Mouse (Mus musculus): ENCODE measurements around the gene Sergef. TPM values are rescaled to one million over a fixed set of nuclear protein-coding genes. Genes with fewer than 3 reads are reported as not detected.
A peak's percentile ranks its signal among the peaks of the same experiment; 100 is the strongest.
"Not testable (repeated sequence)": the region's sequence is repeated elsewhere in the genome, so short reads cannot be mapped to it uniquely, and the experiment has no call there.

Sergef gene
- 41.1 and 44.1 TPM in 2 replicates for polyA plus RNA-seq (2014; fragmentation: Nextera tagmentation; extraction: Ambion mirVana)

GRCm38 (mm10) chr7:46639692-46640031 is at the start of gene Sergef:
TSS of gene Sergef (minus strand) at chr7:46639807.
- peak within 1 kb of the TSS; percentile 62 for H3K4me3 ChIP-seq (replicated peaks; ENCODE audit: low read length)
- DNase-seq (ENCODE audit: low spot score), result peak; percentile 85
- peak within 1 kb of the TSS; percentile 82 for H3K4me2 ChIP-seq (replicated peaks)
- no peaks in the 10 kb centered on the region for H3K9me3 ChIP-seq (ENCODE audit: control insufficient read depth, low read length)
- peak within 1 kb of the TSS; percentile 80 for H3K9ac ChIP-seq
- peak; percentile 96 for ATAC-seq (ENCODE audit: low FRiP score)
- H3K36me3 ChIP-seq (replicated peaks; ENCODE audit: control insufficient read depth, insufficient read depth), result no peaks in the 10 kb centered on the region; the same call in 1 of the 2 replicates
- under 1% methylated on average over 30 of the region's 30 CpGs for WGBS
- peak within 1 kb of the TSS; percentile 82 for H3K27ac ChIP-seq
- H3K4me1 ChIP-seq (replicated peaks; ENCODE audit: control insufficient read depth, insufficient read depth, low read length), result peaks cover 22% of the 10 kb centered on the region
- H3K27me3 ChIP-seq (ENCODE audit: control insufficient read depth, insufficient read depth, low read length), result no peaks in the 10 kb centered on the region

GRCm38 (mm10) chr7:46686827-46687226 is 47.2 kb upstream of the Sergef start:
- Histone ChIP-seq H3K4me1 (replicated peaks; ENCODE audit: control insufficient read depth, insufficient read depth, low read length) (no peaks in the 10 kb centered on the region), H3K4me2 (replicated peaks) (no peak overlapping the region), H3K9me3 (ENCODE audit: control insufficient read depth, low read length) (0 out of 2 replicates have a peak, but pooled peaks cover 2% of the 10 kb centered on the region), H3K36me3 (replicated peaks; ENCODE audit: control insufficient read depth, insufficient read depth) (peaks cover 40% of the 10 kb centered on the region), H3K27me3 (ENCODE audit: control insufficient read depth, insufficient read depth, low read length) (no peaks in the 10 kb centered on the region), H3K9ac (no peak overlapping the region), H3K27ac (no peak overlapping the region), H3K4me3 (replicated peaks; ENCODE audit: low read length) (no peak overlapping the region)
- WGBS, result 90% methylated on average over 5 of the region's 5 CpGs
- no peak for DNase-seq (ENCODE audit: low spot score)
- ATAC-seq (ENCODE audit: low FRiP score), result no peak

- H3K9ac ChIP-seq, result no peak overlapping the region
These were observed 41.1 kb upstream of the Sergef start for GRCm38 (mm10) chr7:46680732-46681131.

GRCm38 (mm10) chr7:46679044-46679443 is 39.4 kb upstream of the Sergef start:
- not testable (repeated sequence) for ATAC-seq (ENCODE audit: low FRiP score); H3K27me3 ChIP-seq (ENCODE audit: control insufficient read depth, insufficient read depth, low read length); H3K27ac ChIP-seq; H3K9me3 ChIP-seq (ENCODE audit: control insufficient read depth, low read length); H3K4me3 ChIP-seq (replicated peaks; ENCODE audit: low read length); H3K4me1 ChIP-seq (replicated peaks; ENCODE audit: control insufficient read depth, insufficient read depth, low read length); H3K4me2 ChIP-seq (replicated peaks); DNase-seq (ENCODE audit: low spot score); H3K36me3 ChIP-seq (replicated peaks; ENCODE audit: control insufficient read depth, insufficient read depth); H3K9ac ChIP-seq
- 83% methylated on average over 7 of the region's 7 CpGs for WGBS

More at GRCm38 (mm10) chr7:46680732-46681131, 41.1 kb upstream of the Sergef start:
- Histone ChIP-seq H3K27ac (no peak overlapping the region), H3K4me2 (replicated peaks) (no peak overlapping the region), H3K4me1 (replicated peaks; ENCODE audit: control insufficient read depth, insufficient read depth, low read length) (no peaks in the 10 kb centered on the region), H3K9me3 (ENCODE audit: control insufficient read depth, low read length) (0 out of 2 replicates have a peak, but pooled peaks cover 2% of the 10 kb centered on the region), H3K27me3 (ENCODE audit: control insufficient read depth, insufficient read depth, low read length) (no peaks in the 10 kb centered on the region), H3K4me3 (replicated peaks; ENCODE audit: low read length) (no peak overlapping the region), H3K36me3 (replicated peaks; ENCODE audit: control insufficient read depth, insufficient read depth) (no peaks in the 10 kb centered on the region)
- ATAC-seq (ENCODE audit: low FRiP score) (no peak), DNase-seq (ENCODE audit: low spot score) (no peak)

- H3K27me3 ChIP-seq (ENCODE audit: control insufficient read depth, insufficient read depth, low read length), result no peaks in the 10 kb centered on the region
- H3K9me3 ChIP-seq (ENCODE audit: control insufficient read depth, low read length), result 0 out of 2 replicates have a peak, but pooled peaks cover 2% of the 10 kb centered on the region
- H3K27ac ChIP-seq, result no peak overlapping the region
- no peaks in the 10 kb centered on the region for H3K4me1 ChIP-seq (replicated peaks; ENCODE audit: control insufficient read depth, insufficient read depth, low read length)
- WGBS, result 94% methylated on average over 3 of the region's 3 CpGs
- H3K9ac ChIP-seq, result no peak overlapping the region
- no peaks in the 10 kb centered on the region for H3K36me3 ChIP-seq (replicated peaks; ENCODE audit: control insufficient read depth, insufficient read depth)
- H3K4me2 ChIP-seq (replicated peaks), result no peak overlapping the region
- DNase-seq (ENCODE audit: low spot score) (no peak), ATAC-seq (ENCODE audit: low FRiP score) (no peak)
- H3K4me3 ChIP-seq (replicated peaks; ENCODE audit: low read length), result no peak overlapping the region
These were observed 38.8 kb upstream of the Sergef start for GRCm38 (mm10) chr7:46678417-46678816.

GRCm38 (mm10) chr7:46676808-46677360 is 37.3 kb upstream of the Sergef start:
- no peak for DNase-seq (ENCODE audit: low spot score)

GRCm38 (mm10) chr7:46675886-46676285 is 36.3 kb upstream of the Sergef start:
- no peaks in the 10 kb centered on the region for H3K4me1 ChIP-seq (replicated peaks; ENCODE audit: control insufficient read depth, insufficient read depth, low read length)
- 87% methylated on average over 8 of the region's 8 CpGs for WGBS
- DNase-seq (ENCODE audit: low spot score) (no peak), ATAC-seq (ENCODE audit: low FRiP score) (no peak)
- no peaks in the 10 kb centered on the region for H3K27me3 ChIP-seq (ENCODE audit: control insufficient read depth, insufficient read depth, low read length)
- H3K4me2 ChIP-seq (replicated peaks), result no peak overlapping the region
- H3K4me3 ChIP-seq (replicated peaks; ENCODE audit: low read length), result no peak overlapping the region
- no peak overlapping the region for H3K9ac ChIP-seq
- no peak overlapping the region for H3K27ac ChIP-seq
- no peaks in the 10 kb centered on the region for H3K9me3 ChIP-seq (ENCODE audit: control insufficient read depth, low read length)
- H3K36me3 ChIP-seq (replicated peaks; ENCODE audit: control insufficient read depth, insufficient read depth), result no peaks in the 10 kb centered on the region

More at GRCm38 (mm10) chr7:46676808-46677360, 37.3 kb upstream of the Sergef start:
- ATAC-seq (ENCODE audit: low FRiP score), result no peak
- WGBS, result 63% methylated on average over 5 of the region's 5 CpGs
- no peaks in the 10 kb centered on the region for H3K27me3 ChIP-seq (ENCODE audit: control insufficient read depth, insufficient read depth, low read length)
- H3K4me3 ChIP-seq (replicated peaks; ENCODE audit: low read length), result no peak overlapping the region
- no peaks in the 10 kb centered on the region for H3K4me1 ChIP-seq (replicated peaks; ENCODE audit: control insufficient read depth, insufficient read depth, low read length)
- no peak overlapping the region for H3K4me2 ChIP-seq (replicated peaks)
- H3K36me3 ChIP-seq (replicated peaks; ENCODE audit: control insufficient read depth, insufficient read depth), result no peaks in the 10 kb centered on the region
- no peaks in the 10 kb centered on the region for H3K9me3 ChIP-seq (ENCODE audit: control insufficient read depth, low read length)
- no peak overlapping the region for H3K27ac ChIP-seq
- H3K9ac ChIP-seq, result no peak overlapping the region

- H3K9ac ChIP-seq, result no peak overlapping the region
- no peak overlapping the region for H3K4me2 ChIP-seq (replicated peaks)
- no peaks in the 10 kb centered on the region for H3K4me1 ChIP-seq (replicated peaks; ENCODE audit: control insufficient read depth, insufficient read depth, low read length)
- no peak for DNase-seq (ENCODE audit: low spot score)
- H3K9me3 ChIP-seq (ENCODE audit: control insufficient read depth, low read length), result no peaks in the 10 kb centered on the region
- no peaks in the 10 kb centered on the region for H3K36me3 ChIP-seq (replicated peaks; ENCODE audit: control insufficient read depth, insufficient read depth)
- H3K27ac ChIP-seq, result no peak overlapping the region
- no peak for ATAC-seq (ENCODE audit: low FRiP score)
- no peak overlapping the region for H3K4me3 ChIP-seq (replicated peaks; ENCODE audit: low read length)
- 90% methylated on average over 7 of the region's 7 CpGs for WGBS
- no peaks in the 10 kb centered on the region for H3K27me3 ChIP-seq (ENCODE audit: control insufficient read depth, insufficient read depth, low read length)
These were observed 35.5 kb upstream of the Sergef start for GRCm38 (mm10) chr7:46675061-46675460.

GRCm38 (mm10) chr7:46672160-46672672 is 32.6 kb upstream of the Sergef start, which contains the start of gene Tph1:
TSS of gene Tph1 (minus strand) at chr7:46672537.
- no peaks in the 10 kb centered on the region for H3K27me3 ChIP-seq (ENCODE audit: control insufficient read depth, insufficient read depth, low read length)
- no peak within 1 kb of the TSS for H3K9ac ChIP-seq
- no peak within 1 kb of the TSS for H3K4me2 ChIP-seq (replicated peaks)
- DNase-seq (ENCODE audit: low spot score) (no peak), ATAC-seq (ENCODE audit: low FRiP score) (no peak)
- peaks cover 3% of the 10 kb centered on the region; the same call in 1 of the 2 replicates for H3K4me1 ChIP-seq (replicated peaks; ENCODE audit: control insufficient read depth, insufficient read depth, low read length)
- H3K9me3 ChIP-seq (ENCODE audit: control insufficient read depth, low read length), result no peaks in the 10 kb centered on the region
- no peak within 1 kb of the TSS for H3K4me3 ChIP-seq (replicated peaks; ENCODE audit: low read length)
- no peaks in the 10 kb centered on the region for H3K36me3 ChIP-seq (replicated peaks; ENCODE audit: control insufficient read depth, insufficient read depth)
- H3K27ac ChIP-seq, result no peak within 1 kb of the TSS
- 67% methylated on average over 10 of the region's 10 CpGs for WGBS
